Mouse (Mus musculus) kidney, embryonic 15.5 days (tissue): ENCODE measurements at regions not wholly inside any gene's neighbourhood (a gene's known extent, or its start where the extent isn't known, plus 50 kb on each side); places are given as distances from the start of the nearest gene placed in this dataset.

Experiments used
- ATAC-seq: fragments of 200-750 bp; cut with Nextera tagmentation; replicated peaks from 2 replicates; pipeline ENCODE4 v1.8.0; 2017; ENCODE audit warnings: moderate TSS enrichment; ENCODE audit not compliant: low FRiP score
- H3K27ac ChIP-seq: fragments of 300-500 bp; sonication (generic); 2 replicates; pipeline ENCODE4 v1.5.1; 2015; ENCODE audit warnings: mild to moderate bottlenecking, inconsistent platforms
- H3K27me3 ChIP-seq: fragments of 300-500 bp; sonication (generic); 2 replicates; pipeline ENCODE4 v1.6.1; 2015; ENCODE audit warnings: inconsistent platforms
- H3K36me3 ChIP-seq: fragments of 300-500 bp; sonication (generic); 2 replicates; pipeline ENCODE4 v1.6.1; 2015; ENCODE audit warnings: inconsistent platforms
- H3K4me1 ChIP-seq: fragments of 300-500 bp; sonication (generic); 2 replicates; pipeline ENCODE4 v1.6.1; 2015; ENCODE audit warnings: inconsistent platforms
- H3K4me2 ChIP-seq: fragments of 300-500 bp; sonication (generic); 2 replicates; pipeline ENCODE4 v1.6.1; 2015; ENCODE audit warnings: moderate library complexity, mild to moderate bottlenecking, inconsistent platforms
- H3K4me3 ChIP-seq: fragments of 300-500 bp; sonication (generic); replicated peaks from 2 replicates; pipeline ENCODE4 v1.5.1; 2015; ENCODE audit warnings: mild to moderate bottlenecking, inconsistent platforms
- H3K9ac ChIP-seq: fragments of 300-500 bp; sonication (generic); 2 replicates; pipeline ENCODE4 v1.6.1; 2015; ENCODE audit warnings: mild to moderate bottlenecking, inconsistent platforms
- H3K9me3 ChIP-seq: fragments of 300-500 bp; sonication (generic); replicated peaks from 2 replicates; pipeline ENCODE4 v1.6.1; 2016; ENCODE audit warnings: inconsistent platforms
- WGBS: fragments of 180-500 bp; shearing (Covaris S2); methylation state at CpG from one replicate; pipeline ENCODE4 v1.1.7; 2015; ENCODE audit warnings: mixed read lengths; 5-methylcytosine and 5-hydroxymethylcytosine counted together

GRCm38 (mm10) chr3:127954856-127955255 is 58.7 kb upstream of the Fam241a start:
- no peak overlapping the region for H3K27ac ChIP-seq
- WGBS, result 94% methylated on average over 4 of the region's 4 CpGs
- H3K9ac ChIP-seq, result no peak overlapping the region
- no peaks in the 10 kb centered on the region for H3K4me1 ChIP-seq
- no peaks in the 10 kb centered on the region for H3K27me3 ChIP-seq
- no peak for ATAC-seq
- H3K9me3 ChIP-seq, result no peaks in the 10 kb centered on the region
- H3K36me3 ChIP-seq, result no peaks in the 10 kb centered on the region
- H3K4me2 ChIP-seq, result no peak overlapping the region
- no peak overlapping the region for H3K4me3 ChIP-seq

GRCm38 (mm10) chr3:127953610-127954009 is 57.5 kb upstream of the Fam241a start:
- no peak overlapping the region for H3K27ac ChIP-seq
- no peaks in the 10 kb centered on the region for H3K4me1 ChIP-seq
- H3K9ac ChIP-seq, result no peak overlapping the region
- H3K27me3 ChIP-seq, result no peaks in the 10 kb centered on the region
- no peaks in the 10 kb centered on the region for H3K36me3 ChIP-seq
- H3K4me3 ChIP-seq, result no peak overlapping the region
- WGBS, result 94% methylated on average over 4 of the region's 4 CpGs
- no peak overlapping the region for H3K4me2 ChIP-seq
- no peak for ATAC-seq
- no peaks in the 10 kb centered on the region for H3K9me3 ChIP-seq

GRCm38 (mm10) chr3:127948898-127949620 is 52.9 kb upstream of the Fam241a start:
- Histone ChIP-seq H3K27ac (no peak overlapping the region), H3K27me3 (peaks cover 7% of the 10 kb centered on the region), H3K36me3 (no peaks in the 10 kb centered on the region), H3K9ac (no peak overlapping the region), H3K9me3 (no peaks in the 10 kb centered on the region), H3K4me3 (no peak overlapping the region), H3K4me1 (no peaks in the 10 kb centered on the region), H3K4me2 (no peak overlapping the region)
- ATAC-seq, result no peak; the same call in 1 of the 2 replicates
- 50% methylated on average over 6 of the region's 6 CpGs for WGBS

- 83% methylated on average over 5 of the region's 5 CpGs for whole genome bisulfite sequencing
These were observed 52.2 kb upstream of the Fam241a start for GRCm38 (mm10) chr3:127948326-127948725.

More at GRCm38 (mm10) chr3:127948326-127948725, 52.2 kb upstream of the Fam241a start:
- H3K4me1 ChIP-seq, result no peaks in the 10 kb centered on the region
- ATAC-seq, result no peak
- no peak overlapping the region for H3K4me3 ChIP-seq
- no peaks in the 10 kb centered on the region for H3K9me3 ChIP-seq
- no peak overlapping the region for H3K9ac ChIP-seq
- H3K27ac ChIP-seq, result no peak overlapping the region
- H3K27me3 ChIP-seq, result peaks cover 7% of the 10 kb centered on the region
- no peaks in the 10 kb centered on the region for H3K36me3 ChIP-seq
- H3K4me2 ChIP-seq, result no peak overlapping the region
